Mouse (Mus musculus) adrenal gland, postnatal 14 days (tissue): ENCODE data around the gene Ccn5. TPM values are rescaled to one million over a fixed set of nuclear protein-coding genes. Genes with fewer than 3 reads are reported as not detected.

ENCODE experiments used
- DNase-seq: peaks from one replicate; pipeline ENCODE4 v3.0.0; 2021; ENCODE audit warnings: mixed read lengths
- long read RNA-seq, 2 experiments: library from polyadenylated mRNA; stranded (forward); transcript quantifications; one replicate each; pipeline ENCODE4 v2.0.0; 2021
- total RNA-seq: library from RNA; stranded (reverse); gene quantifications from 2 replicates; pipeline ENCODE4 v1.2.3, GENCODE M21; 2021

Ccn5 gene
- 0.26 TPM in 1 of 2 replicates, not detected in the other for total RNA-seq
- long read RNA-seq, experiment 1: 0 reads
- long read RNA-seq, experiment 2: 0 reads

DNA sequence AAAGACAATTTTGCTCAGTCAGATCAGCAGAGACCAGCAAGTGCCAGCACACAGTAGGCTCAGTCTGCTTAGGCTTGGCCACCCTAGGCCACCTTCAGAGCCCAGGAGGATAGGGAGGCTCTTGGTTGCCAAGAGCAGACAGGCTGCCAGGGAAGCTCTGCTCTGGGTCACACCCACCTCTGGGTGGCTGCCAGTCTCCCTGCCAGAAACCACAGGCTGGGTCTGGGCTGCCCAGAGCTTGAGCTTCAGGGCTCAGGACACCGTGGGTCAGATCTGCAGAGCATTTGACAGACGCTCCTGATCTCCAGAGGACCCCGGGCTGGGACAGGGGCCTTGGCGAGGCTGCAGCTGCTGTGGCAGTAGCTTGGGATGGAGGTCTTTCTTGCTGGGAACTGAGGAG, at the start of gene Ccn5:
TSS of gene Ccn5 (plus strand) at position 255 of the 400 bp plus-strand sequence.
- peak; percentile 92 for DNase-seq

DNA sequence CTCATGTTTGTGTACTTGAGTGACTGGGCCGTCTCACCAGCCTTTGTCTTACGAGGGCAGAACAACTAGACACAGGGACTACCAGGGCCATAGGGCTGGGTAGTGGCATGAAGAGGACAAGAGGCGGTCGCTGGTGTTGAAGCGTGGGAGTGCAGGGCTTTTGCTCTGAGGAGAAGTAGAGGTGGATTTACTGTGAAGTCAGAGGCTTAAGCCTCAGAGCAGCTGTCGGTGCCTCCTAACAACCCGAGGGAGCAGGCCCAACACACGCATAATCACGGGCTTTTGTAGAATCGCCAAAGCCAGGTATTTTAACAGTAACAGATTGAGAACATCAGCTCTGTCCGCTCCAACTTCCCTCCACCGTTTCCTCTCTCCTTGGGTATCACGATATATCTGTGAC, 44.0 kb upstream of the Ccn5 start:
- no peak for DNase-seq

DNA sequence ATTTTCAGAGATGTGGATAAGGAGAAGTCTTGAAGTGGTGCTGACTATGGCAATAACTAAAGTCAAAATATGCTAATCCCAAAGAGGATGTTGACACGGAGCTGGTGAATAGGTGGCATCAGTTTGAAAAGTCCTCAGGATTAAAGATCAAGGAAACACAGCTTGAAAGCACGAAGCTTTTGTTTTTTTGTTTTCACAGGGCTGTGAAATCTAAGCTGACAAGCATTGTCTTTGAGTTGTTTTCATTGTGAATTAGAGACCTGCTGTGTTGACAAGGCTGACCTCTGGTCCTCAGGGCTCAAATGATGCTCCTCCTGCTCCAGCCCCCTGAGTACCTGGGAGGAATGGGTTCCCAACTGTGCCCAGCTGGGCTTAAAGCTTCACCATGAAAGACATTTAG, 43.6 kb upstream of the Ccn5 start:
- no peak for DNase-seq

DNA sequence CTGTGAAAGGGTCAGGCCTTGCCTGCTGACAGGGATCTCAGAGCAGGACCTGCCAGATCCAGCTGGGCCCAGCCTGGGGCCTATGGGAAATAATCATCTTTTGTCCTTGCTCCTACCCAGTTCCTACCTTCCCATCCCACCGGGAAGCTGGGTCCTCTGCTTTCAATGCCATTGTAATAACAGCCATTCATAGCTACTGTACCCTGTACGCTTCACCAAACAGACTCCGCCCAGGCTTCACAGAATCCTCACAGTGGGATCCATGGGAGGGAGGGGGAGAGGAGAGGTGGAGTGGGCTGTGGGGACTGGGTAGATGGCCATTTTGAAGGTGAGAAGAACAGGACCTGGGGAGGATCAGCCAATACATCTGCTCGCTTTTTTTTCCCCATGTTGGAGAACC, 41.8 kb upstream of the Ccn5 start:
- DNase-seq: no peak

DNA sequence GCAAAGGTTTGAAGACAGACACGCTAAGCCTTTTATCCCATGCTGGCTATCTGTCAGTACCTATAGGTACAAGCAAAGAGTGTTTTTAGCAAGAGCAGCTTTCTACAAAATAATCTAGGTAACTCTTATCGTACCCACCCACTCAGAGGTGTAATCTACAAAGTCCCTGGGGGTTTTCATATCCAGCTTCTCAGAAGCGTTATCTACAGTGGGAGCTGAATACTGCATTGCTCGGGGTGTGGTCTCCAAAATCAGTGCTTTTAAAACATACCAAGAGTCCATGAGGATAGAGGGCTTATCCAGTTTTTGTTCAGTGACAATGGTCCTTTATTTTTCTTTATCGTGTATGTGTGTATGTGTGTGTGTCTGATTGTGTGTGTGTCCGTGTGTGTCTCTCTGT, 37.3 kb upstream of the Ccn5 start:
- DNase-seq: no peak

DNA sequence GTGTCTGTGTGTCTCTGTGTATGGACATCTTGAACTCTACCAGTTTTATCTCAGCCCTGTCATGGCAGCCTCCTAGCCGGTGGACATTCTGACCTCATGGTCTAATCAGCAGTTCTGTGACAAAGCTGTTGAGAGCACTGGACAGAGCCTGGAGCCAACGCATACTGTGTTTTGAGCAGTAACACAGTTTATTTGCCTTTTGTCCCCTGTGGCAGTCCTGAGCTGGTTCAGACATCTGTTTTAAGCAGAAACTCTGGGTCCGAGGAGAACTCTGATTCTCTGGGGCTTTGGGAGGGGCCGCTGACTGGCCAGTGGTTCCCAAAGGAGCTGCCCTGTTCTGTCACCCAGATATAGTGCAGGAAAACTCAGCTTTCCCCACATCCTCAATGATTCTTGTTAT, 36.8 kb upstream of the Ccn5 start:
- no peak for DNase-seq

DNA sequence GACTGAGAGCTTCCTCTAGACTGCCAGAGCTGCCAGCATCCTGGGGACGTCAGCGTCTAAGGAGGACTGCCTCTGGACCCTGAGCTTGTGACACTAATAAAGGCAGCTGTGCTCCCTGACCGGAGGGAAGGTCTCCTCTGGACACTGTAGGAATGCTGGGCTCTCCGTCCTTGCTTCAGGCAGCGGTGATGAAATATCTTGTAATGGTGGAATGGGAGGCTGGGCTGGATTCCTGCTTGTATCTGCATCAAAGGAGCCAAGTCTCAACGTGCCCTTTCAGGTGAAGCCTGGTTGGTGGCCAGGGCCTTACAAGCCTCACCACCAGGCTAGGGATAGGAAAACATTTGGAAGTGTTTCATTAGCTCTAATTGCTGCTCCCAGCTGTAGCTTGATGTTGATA, 33.6 kb upstream of the Ccn5 start:
- DNase-seq: no peak

DNA sequence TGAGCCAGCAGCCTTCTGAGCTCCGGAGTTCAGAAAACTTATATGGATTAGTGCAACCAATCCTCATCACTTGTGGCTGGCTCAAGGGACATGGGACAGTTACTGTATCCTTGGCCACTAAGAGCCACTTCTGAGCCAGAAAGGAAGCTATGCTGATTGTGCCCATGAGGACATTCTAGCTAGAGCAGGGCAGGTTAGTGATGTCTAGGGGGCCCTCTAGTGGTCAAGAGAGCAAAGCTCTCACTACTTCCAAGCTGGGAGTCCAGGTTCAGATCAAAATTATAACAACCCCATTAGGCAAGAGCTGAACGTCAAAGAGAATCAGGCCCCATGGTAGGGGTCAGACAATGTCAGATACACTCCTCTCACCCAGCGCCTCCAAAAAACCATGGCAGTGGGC, 33.0 kb upstream of the Ccn5 start:
- peak; percentile 71 for DNase-seq

DNA sequence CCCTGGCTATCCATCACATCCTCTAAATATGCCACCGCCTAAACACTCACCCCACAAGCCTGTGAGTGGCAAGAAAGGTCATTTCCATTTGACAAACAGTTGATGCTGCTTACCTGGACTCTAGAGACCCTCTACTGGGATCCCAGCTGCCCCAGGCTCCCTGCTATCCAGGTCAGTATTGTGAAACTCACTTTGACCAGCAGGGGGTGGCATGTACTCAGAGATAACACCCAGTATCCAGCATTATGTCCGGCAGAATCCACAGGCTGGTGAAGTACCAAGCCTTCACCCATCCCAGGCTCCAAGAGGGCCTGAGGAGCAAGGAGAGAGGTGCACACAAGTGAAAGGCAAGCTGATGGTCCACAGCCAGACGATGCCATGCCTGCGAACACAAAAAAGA, 32.2 kb upstream of the Ccn5 start:
- DNase-seq: peak; percentile 85

DNA sequence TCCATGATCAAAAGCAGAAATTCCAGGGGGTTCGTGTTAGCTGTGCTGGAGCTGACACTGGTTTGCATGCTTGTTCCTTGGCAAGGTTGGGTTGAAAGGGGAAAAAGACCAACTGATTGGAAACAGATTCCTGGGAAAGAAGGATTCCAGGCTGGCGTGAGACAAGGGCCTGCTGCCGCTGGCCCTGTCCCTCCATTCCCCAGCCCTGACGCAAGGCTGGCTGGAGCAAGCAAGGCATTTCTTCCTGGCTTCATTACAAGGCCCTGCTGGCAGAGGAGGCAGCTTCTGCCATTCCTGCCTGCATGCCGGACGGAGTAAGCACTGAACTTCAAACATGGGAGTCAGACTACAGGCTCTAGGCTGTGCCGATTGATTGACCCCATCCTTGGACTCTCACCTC, 22.2 kb upstream of the Ccn5 start:
- peak; percentile 65 for DNase-seq

DNA sequence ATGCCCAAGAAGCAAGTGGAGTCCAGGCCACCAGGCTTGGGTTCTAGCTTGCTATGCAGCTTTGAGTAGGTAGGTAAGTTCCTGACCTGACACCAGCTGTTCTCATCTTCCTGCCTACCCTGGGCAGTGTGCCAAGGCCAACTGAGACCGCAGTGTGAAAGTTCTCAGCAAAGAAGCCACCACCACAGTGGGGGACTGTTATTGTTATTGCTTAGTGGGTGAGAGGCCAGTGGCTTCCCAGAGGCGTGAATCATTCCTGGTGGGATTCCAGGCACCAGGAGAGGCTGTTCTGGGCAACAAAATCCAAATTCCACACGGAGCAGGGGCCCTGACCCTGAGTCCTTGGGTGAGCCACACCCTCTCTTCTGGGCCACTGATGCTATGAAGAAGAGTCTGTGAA, 19.8 kb upstream of the Ccn5 start:
- peak; percentile 67 for DNase-seq

DNA sequence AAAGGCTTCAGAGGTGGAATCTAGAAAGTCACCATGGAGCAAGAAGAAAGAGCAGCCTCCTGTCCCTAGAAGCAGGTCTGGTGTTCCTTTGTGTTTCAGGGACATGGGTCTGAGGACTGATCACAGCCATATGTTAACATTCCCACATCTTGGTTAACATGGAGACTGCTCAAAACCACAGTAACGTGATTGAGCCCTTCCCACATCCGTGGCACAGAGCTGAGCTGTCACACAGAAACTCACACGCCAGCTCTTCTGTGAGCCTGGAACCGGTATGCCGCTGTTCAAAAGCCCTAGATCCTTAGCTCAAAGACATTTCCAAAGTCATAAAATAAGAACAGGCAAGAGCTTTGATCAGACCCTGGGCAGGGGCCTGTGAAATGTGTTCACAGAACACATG, 19.3 kb upstream of the Ccn5 start:
- no peak for DNase-seq

DNA sequence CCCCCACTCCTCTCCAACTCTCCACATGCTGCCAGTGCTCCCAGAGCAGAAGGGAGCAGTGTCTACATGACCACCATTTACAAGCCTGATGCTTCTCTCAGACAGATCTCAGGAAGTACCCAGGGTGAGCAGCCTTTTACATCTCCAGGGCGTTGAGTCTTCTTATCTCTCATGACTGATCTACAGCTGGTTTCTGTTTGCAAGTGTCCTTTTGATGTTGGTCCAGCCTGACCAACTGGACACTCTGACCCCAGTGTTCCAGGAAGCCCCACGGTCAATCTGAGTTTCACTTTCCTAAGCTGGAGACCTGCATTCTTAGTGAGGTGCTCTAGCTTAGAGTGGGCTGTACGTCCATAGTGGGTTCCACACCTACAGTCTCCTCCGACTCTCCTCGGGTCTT, 16.8 kb upstream of the Ccn5 start:
- DNase-seq: no peak

DNA sequence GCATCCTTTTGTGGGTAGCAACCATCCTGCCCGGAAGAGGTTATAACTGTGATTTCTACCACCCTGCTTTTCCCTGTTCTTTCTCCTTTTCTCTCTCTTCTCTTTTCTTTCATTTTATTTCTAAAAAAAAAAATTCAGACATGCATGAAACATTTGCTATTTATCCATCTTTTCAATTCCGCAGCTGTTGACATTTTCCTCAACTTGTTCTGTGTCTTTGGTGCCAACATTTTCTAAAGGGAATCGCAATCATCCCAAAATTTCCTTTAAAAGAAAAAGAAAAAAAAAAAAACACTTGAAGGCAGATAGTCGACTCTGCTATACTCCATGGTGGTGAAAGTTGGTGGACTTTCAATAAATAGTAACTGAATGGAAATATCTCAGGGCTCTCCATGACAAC, 11.5 kb upstream of the Ccn5 start:
- DNase-seq: no peak

DNA sequence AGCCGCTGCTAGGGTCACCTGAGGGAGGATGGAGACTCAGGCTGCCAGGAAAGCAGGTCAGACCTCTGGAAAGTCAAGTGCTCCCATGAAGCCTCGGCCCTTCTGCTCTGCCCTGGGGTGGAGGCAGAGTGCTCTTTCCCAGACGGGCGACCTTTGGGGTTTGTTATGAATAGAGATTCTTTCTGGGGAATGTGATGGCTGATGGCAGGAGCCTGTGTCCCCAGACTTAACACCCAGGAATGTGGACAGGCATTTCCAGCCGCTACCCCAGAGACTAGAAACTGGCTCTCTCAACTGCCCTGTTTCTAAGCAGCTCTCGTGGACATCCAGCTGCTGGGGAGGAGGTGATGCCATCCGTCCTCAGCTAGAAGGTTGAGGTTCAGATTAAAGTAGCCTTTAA, 11.0 kb upstream of the Ccn5 start:
- no peak for DNase-seq

DNA sequence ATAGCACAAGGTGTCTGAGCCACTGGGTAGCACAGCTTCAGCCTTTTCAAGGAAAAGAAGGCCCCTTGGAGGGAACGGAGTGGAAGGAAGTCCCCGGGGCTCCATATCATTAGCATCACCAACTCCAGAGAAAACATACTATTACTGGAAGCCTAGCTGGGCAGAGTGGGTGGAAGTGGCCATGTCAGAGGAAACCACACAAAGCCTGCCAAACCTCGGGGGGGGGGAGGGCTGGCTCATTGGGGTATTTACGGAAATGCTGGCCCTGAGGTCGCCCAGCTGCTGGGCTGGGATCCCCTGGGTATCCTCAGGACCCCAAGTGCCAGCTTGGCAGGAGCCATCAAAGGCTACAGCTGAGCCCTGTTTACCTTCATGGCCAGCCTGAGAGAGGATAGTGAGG, 7.6 kb upstream of the Ccn5 start:
- no peak for DNase-seq

DNA sequence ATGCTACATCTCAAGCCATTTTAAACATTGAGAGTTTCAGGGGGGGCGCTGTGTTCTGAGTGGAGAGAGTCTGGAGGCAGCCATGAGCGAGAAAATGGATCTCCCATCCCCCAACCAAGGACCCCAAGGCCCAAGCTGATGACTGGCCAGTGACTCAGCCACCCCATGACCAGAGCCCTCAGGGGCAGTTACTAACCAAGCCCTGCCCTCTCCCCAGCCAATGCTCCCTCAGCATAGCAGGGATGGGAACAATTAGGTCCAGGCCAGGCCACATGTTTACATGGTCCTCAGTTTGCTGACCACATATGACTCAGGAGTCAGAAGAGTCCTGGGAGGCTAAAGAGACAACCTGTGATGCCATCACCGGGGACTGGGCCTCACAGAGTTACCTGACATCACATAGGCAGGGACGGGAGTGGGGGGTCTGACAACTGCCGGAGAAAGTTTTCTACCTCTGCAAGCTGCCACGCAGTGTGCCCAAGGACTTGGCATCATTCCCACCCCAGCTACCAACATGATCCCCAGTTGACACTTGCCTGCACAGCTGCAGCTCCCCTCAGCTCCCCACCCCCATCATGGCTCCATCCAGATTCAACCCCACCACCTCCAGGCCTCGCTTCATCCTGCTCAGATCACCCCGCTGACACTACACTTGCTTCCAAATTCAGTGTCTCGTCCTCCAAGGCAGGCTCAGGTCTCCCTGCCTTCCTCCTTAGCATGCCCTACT, 5.8 kb upstream of the Ccn5 start:
- DNase-seq: peak; percentile 41

DNA sequence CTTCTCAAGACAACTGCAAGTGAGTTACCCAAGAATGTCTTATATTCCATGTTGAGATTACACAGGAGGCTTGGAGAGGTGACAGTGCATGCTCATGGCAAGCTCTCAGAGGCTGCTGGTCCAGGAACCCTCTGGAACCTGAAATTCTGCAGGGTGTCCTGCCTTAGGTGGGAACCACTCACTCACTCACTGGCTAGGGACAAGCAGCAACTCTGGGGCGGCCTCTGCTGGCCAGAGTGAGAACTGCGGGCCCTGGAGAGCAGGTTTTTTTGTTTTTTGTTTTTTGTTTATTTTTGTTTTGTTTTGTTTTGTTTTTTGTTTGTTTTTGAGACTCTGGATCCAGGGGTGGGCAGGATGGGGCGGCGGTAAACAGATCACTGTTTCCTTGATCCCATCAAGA, 2.6 kb downstream of the Ccn5 start:
- DNase-seq: peak; percentile 74

DNA sequence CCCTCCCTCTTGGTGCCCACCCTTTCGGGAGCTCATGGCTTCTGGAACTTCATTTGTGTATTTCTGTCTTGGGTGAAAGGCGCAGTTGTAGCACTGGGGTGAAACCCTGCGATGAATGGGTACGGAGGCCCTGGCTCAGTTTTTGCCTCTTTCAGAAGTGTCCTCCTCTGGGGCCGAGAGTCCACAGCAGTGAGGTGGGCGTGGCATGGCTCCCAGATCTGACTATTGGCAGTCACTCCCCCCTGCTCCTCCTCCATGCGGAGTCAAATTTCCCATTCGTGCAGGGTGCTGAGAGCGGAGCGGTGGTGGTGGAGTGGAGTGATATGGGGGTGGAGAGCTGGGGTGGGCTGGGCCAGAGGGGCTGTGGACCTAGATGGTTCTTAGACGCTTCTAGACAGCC, 3.1 kb downstream of the Ccn5 start:
- peak; percentile 62 for DNase-seq

DNA sequence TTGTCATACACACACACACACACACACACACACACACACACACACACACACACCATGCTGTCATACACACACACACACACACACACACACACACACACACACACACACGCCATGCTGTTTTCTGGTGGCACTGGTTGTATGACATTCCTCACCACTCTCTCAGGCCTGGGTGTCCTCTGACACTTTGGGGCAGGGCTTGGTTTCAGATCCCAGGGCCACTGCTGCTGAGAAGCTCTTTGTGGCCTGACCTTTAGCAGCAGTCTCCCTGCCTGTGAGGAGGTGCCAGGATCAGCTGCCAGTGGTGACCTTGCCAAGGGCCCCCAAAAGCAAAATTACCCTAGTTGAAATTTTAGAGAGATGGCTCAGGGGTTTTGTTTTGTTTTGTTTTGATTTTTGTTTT, 5.2 kb downstream of the Ccn5 start:
- peak; percentile 64 for DNase-seq

DNA sequence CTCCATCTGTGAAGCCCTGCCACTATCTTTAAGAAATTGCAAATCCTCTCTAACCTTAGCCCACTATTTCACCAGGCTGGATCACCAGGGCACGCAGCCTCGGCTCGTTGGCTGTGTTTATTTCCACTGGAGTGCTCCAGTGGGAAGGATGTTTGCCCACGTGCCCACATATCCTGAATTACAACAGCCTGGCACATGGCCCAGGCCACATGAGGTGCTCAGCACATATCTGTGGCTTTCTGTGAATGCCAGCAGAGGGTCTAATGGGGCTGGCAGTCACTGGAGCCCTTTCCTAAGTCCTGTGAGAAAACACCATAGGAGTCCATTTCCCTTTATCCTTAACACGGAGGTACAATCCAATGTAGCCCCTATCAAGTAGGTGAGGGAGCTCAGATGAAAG, 5.8 kb downstream of the Ccn5 start:
- peak; percentile 48 for DNase-seq

DNA sequence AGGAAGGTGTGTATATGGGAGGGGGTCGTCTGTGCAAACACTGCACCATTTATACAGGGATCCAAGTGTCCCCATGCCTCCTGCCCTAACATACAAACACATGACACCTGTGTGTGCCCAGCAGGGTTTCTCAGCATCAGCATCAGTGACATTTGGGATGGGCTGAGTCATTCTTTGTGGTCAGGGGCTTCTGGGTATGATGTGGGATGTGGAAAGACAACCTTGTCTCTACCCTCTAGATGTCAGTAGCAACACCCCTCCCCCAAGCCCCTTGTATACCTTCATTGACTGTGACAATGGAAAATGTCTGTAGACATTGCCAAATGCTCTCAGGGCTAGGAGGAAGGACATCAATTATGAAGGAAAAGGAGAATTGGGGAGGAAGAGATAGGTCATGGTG, 10.5 kb downstream of the Ccn5 start:
- DNase-seq: no peak

DNA sequence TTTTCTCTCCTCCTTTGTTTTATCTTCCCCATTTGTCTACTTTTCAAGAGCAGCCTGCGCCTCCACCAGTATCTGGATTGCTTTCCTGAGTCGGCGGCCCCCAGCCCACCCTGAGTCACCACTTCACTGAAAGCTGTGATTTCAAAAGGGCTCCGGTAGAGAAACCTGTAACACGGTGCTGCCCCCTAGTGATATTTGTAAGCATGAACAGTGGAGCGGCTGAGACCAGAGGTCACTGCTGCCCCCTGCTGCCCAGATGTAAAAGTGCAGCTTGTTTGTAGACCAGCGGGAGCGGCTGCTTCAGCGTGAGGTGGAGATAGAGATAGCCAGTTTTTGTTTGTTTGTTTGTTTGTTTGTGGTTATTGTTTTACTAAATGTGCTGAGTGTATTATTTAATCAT, 17.4 kb downstream of the Ccn5 start:
- DNase-seq: peak; percentile 90

DNA sequence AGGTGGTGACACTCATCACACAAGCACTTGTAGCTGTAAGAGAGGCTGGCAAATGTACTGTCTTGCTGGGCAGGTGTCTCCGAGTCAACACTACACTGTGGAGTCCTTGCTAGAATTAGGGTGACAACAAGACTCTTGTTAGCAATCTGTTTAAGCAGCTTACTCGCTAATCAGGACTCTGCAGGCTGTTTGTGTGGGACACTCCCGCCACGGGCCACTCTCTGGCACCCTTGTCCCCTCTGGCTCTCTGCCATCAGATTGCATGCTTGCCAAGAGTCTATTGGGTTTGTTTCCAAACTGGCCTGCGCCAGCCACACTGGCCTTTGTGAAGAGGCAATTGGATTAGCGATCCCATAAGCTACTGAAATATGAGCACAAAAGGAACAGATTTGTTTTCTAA, 18.9 kb downstream of the Ccn5 start:
- DNase-seq: peak; percentile 86

DNA sequence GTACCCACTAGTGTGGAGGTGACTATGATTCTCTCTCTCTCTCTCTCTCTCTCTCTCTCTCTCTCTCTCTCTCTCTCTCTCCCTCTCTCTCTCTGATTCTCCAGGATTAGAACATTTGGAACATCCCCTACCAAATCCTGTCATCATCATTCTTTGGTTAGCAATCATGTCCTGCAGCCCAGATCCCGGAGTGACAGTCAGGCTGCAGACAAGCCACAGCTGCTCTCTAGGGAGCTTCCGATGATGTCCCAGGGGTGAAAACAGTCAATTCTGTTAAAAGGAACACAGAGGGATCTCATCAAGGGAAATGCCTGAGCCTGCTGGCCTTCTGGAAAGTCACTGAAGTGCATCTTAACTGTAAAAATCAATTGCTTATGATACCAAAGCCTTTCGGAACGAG, 21.4 kb downstream of the Ccn5 start:
- DNase-seq: no peak
